Mouse (Mus musculus) heart, embryonic 10.5 days (tissue): Measurements from ENCODE around the gene Gnao1. TPM values are rescaled to one million over a fixed set of nuclear protein-coding genes. Genes with fewer than 3 reads are reported as not detected.

Source experiments
- DNase-seq: peaks from one replicate; pipeline ENCODE4 v3.0.0-alpha.2; 2017; ENCODE audit warnings: low spot score
- H3K27ac ChIP-seq: fragments of 300-500 bp; sonication (generic); 2 replicates; pipeline ENCODE4 v1.5.1; 2016; ENCODE audit warnings: mild to moderate bottlenecking
- H3K27me3 ChIP-seq: fragments of 300-500 bp; sonication (generic); 2 replicates; pipeline ENCODE4 v1.6.1; 2016; ENCODE audit warnings: mild to moderate bottlenecking; ENCODE audit not compliant: poor library complexity, insufficient read depth, severe bottlenecking
- H3K36me3 ChIP-seq: fragments of 300-500 bp; sonication (generic); 2 replicates; pipeline ENCODE4 v1.6.1; 2016; ENCODE audit warnings: mild to moderate bottlenecking, moderate library complexity
- H3K4me1 ChIP-seq: fragments of 300-500 bp; sonication (generic); 2 replicates; pipeline ENCODE4 v1.6.1; 2016; ENCODE audit warnings: mild to moderate bottlenecking
- H3K4me3 ChIP-seq: fragments of 300-500 bp; sonication (generic); 2 replicates; pipeline ENCODE4 v1.5.1; 2016; ENCODE audit warnings: mild to moderate bottlenecking, moderate library complexity
- H3K9me3 ChIP-seq: fragments of 300-500 bp; sonication (generic); 2 replicates; pipeline ENCODE4 v1.6.1; 2016; ENCODE audit warnings: mild to moderate bottlenecking, moderate library complexity
- WGBS: fragments of 180-500 bp; shearing (Covaris S2); methylation state at CpG from one replicate; pipeline ENCODE4 v1.1.7; 2016; 5-methylcytosine and 5-hydroxymethylcytosine counted together
- polyA plus RNA-seq: library from polyadenylated mRNA; unstranded; fragments of >200 nt; fragmentation: Nextera tagmentation; extraction: Ambion mirVana; gene quantifications from 2 replicates; pipeline ENCODE4 v1.2.1, GENCODE M21; 2016

Gnao1 gene
- polyA plus RNA-seq, 1 experiment from 2014 or later = 9.3 TPM

- H3K27me3 ChIP-seq = peaks cover 11% of the 10 kb centered on the region
- H3K36me3 ChIP-seq = no peaks in the 10 kb centered on the region
- H3K4me1 ChIP-seq = peaks cover 28% of the 10 kb centered on the region
- WGBS = 49% methylated on average over 13 of the region's 13 CpGs
- no peak for DNase-seq
- no peaks in the 10 kb centered on the region for H3K9me3 ChIP-seq
- peak overlapping the region; percentile 50; the same call in 1 of the 2 replicates for H3K27ac ChIP-seq
- H3K4me3 ChIP-seq = no peak overlapping the region
Observed at GRCm38 (mm10) chr8:93917859-93918421, 108.2 kb downstream of the Gnao1 start.

- H3K9me3 ChIP-seq = no peaks in the 10 kb centered on the region
- H3K27me3 ChIP-seq = peaks cover 11% of the 10 kb centered on the region
- H3K4me1 ChIP-seq = peaks cover 26% of the 10 kb centered on the region
- WGBS = 70% methylated on average over 2 of the region's 2 CpGs
- H3K27ac ChIP-seq = no peak overlapping the region
- H3K36me3 ChIP-seq = no peaks in the 10 kb centered on the region
- no peak for DNase-seq
- H3K4me3 ChIP-seq = no peak overlapping the region
Observed at GRCm38 (mm10) chr8:93918580-93918979, 108.8 kb downstream of the Gnao1 start.

GRCm38 (mm10) chr8:93919422-93919821, 109.7 kb downstream of the Gnao1 start:
- H3K27ac ChIP-seq = no peak overlapping the region

GRCm38 (mm10) chr8:93919916-93920589, 110.3 kb downstream of the Gnao1 start:
- 70% methylated on average over 12 of the region's 12 CpGs for WGBS
- Histone ChIP-seq H3K27me3 (peaks cover under 1% of the 10 kb centered on the region; the same call in 1 of the 2 replicates), H3K4me1 (peaks cover 37% of the 10 kb centered on the region), H3K4me3 (no peak overlapping the region), H3K36me3 (no peaks in the 10 kb centered on the region), H3K9me3 (no peaks in the 10 kb centered on the region), H3K27ac (no peak overlapping the region)
- DNase-seq = no peak

More at GRCm38 (mm10) chr8:93919422-93919821, 109.7 kb downstream of the Gnao1 start:
- DNase-seq = no peak
- H3K4me3 ChIP-seq = no peak overlapping the region
- 74% methylated on average over 3 of the region's 3 CpGs for WGBS
- peaks cover 7% of the 10 kb centered on the region for H3K27me3 ChIP-seq
- peaks cover 34% of the 10 kb centered on the region for H3K4me1 ChIP-seq
- no peaks in the 10 kb centered on the region for H3K36me3 ChIP-seq
- no peaks in the 10 kb centered on the region for H3K9me3 ChIP-seq

- WGBS = 85% methylated on average over 7 of the region's 7 CpGs
- DNase-seq = no peak
- Histone ChIP-seq H3K27ac (no peak overlapping the region), H3K36me3 (no peaks in the 10 kb centered on the region), H3K27me3 (no peaks in the 10 kb centered on the region), H3K9me3 (no peaks in the 10 kb centered on the region), H3K4me3 (no peak overlapping the region), H3K4me1 (peaks cover 40% of the 10 kb centered on the region)
Observed at GRCm38 (mm10) chr8:93920590-93920948, 110.8 kb downstream of the Gnao1 start.

GRCm38 (mm10) chr8:93923897-93924334, 114.2 kb downstream of the Gnao1 start:
- no peak overlapping the region for H3K27ac ChIP-seq
- peaks cover 23% of the 10 kb centered on the region for H3K4me1 ChIP-seq
- 64% methylated on average over 7 of the region's 7 CpGs for WGBS
- no peaks in the 10 kb centered on the region for H3K27me3 ChIP-seq
- H3K9me3 ChIP-seq = no peaks in the 10 kb centered on the region
- H3K36me3 ChIP-seq = 0 out of 2 replicates have a peak, but pooled peaks cover 3% of the 10 kb centered on the region
- no peak overlapping the region for H3K4me3 ChIP-seq
- DNase-seq = no peak

GRCm38 (mm10) chr8:93925513-93925912, 115.7 kb downstream of the Gnao1 start:
- no peaks in the 10 kb centered on the region for H3K9me3 ChIP-seq
- peaks cover 13% of the 10 kb centered on the region for H3K4me1 ChIP-seq
- 47% methylated on average over 3 of the region's 3 CpGs for WGBS
- H3K4me3 ChIP-seq = no peak overlapping the region
- no peaks in the 10 kb centered on the region for H3K27me3 ChIP-seq
- no peak for DNase-seq
- H3K36me3 ChIP-seq = 0 out of 2 replicates have a peak, but pooled peaks cover 3% of the 10 kb centered on the region
- peak overlapping the region; percentile 47; the same call in 1 of the 2 replicates for H3K27ac ChIP-seq

- DNase-seq = no peak
- no peaks in the 10 kb centered on the region for H3K9me3 ChIP-seq
- H3K36me3 ChIP-seq = 0 out of 2 replicates have a peak, but pooled peaks cover 3% of the 10 kb centered on the region
- H3K4me3 ChIP-seq = no peak overlapping the region
- H3K27ac ChIP-seq = no peak overlapping the region; the same call in 1 of the 2 replicates
- no peaks in the 10 kb centered on the region for H3K27me3 ChIP-seq
- peaks cover 8% of the 10 kb centered on the region for H3K4me1 ChIP-seq
- 85% methylated on average over 4 of the region's 4 CpGs for WGBS
Observed at GRCm38 (mm10) chr8:93929233-93929632, 119.5 kb downstream of the Gnao1 start.

- DNase-seq = no peak
Observed at GRCm38 (mm10) chr8:93931336-93931735, 121.6 kb downstream of the Gnao1 start.

GRCm38 (mm10) chr8:93932873-93933272, 123.1 kb downstream of the Gnao1 start:
- peak; percentile 89 for DNase-seq
- no peaks in the 10 kb centered on the region for H3K9me3 ChIP-seq
- H3K27me3 ChIP-seq = no peaks in the 10 kb centered on the region
- H3K4me3 ChIP-seq = no peak overlapping the region
- H3K36me3 ChIP-seq = no peaks in the 10 kb centered on the region
- H3K27ac ChIP-seq = no peak overlapping the region
- WGBS = 25% methylated on average over 6 of the region's 6 CpGs
- no peaks in the 10 kb centered on the region; the same call in 1 of the 2 replicates for H3K4me1 ChIP-seq

More at GRCm38 (mm10) chr8:93931336-93931735, 121.6 kb downstream of the Gnao1 start:
- H3K27ac ChIP-seq = no peak overlapping the region
- WGBS = 77% methylated on average over 6 of the region's 6 CpGs
- no peak overlapping the region for H3K4me3 ChIP-seq
- H3K36me3 ChIP-seq = 0 out of 2 replicates have a peak, but pooled peaks cover 3% of the 10 kb centered on the region
- H3K9me3 ChIP-seq = no peaks in the 10 kb centered on the region
- no peaks in the 10 kb centered on the region; the same call in 1 of the 2 replicates for H3K4me1 ChIP-seq
- no peaks in the 10 kb centered on the region for H3K27me3 ChIP-seq

GRCm38 (mm10) chr8:93933288-93933687, 123.5 kb downstream of the Gnao1 start:
- Histone ChIP-seq H3K27me3 (no peaks in the 10 kb centered on the region), H3K9me3 (no peaks in the 10 kb centered on the region), H3K27ac (no peak overlapping the region), H3K4me1 (peaks cover 3% of the 10 kb centered on the region; the same call in 1 of the 2 replicates), H3K4me3 (no peak overlapping the region), H3K36me3 (no peaks in the 10 kb centered on the region)
- 79% methylated on average over 2 of the region's 2 CpGs for WGBS
- no peak for DNase-seq

GRCm38 (mm10) chr8:93938193-93938592, 128.4 kb downstream of the Gnao1 start:
- 69% methylated on average over 3 of the region's 3 CpGs for WGBS
- Histone ChIP-seq H3K4me3 (no peak overlapping the region), H3K4me1 (peaks cover 25% of the 10 kb centered on the region), H3K36me3 (no peaks in the 10 kb centered on the region), H3K27me3 (no peaks in the 10 kb centered on the region), H3K27ac (no peak overlapping the region), H3K9me3 (no peaks in the 10 kb centered on the region)
- DNase-seq = no peak
